Mouse (Mus musculus) limb, embryonic 12.5 days (tissue): ENCODE results near the gene Slc10a6. TPM values are rescaled to one million over a fixed set of nuclear protein-coding genes. Genes with fewer than 3 reads are reported as not detected.

Experiments used
- ATAC-seq: fragments of 200-750 bp; cut with Nextera tagmentation; 2 replicates; pipeline ENCODE4 v1.8.0; 2017; ENCODE audit warnings: low read depth, moderate TSS enrichment; ENCODE audit not compliant: insufficient number of reproducible peaks, insufficient read depth, low FRiP score, low TSS enrichment
- H3K27ac ChIP-seq: fragments of 300-500 bp; sonication (generic); 2 replicates; pipeline ENCODE4 v1.5.1; 2016; ENCODE audit warnings: mild to moderate bottlenecking, moderate library complexity
- H3K27me3 ChIP-seq: fragments of 300-500 bp; sonication (generic); 2 replicates; pipeline ENCODE4 v1.6.1; 2016; ENCODE audit warnings: mild to moderate bottlenecking, moderate library complexity
- H3K36me3 ChIP-seq: fragments of 300-500 bp; sonication (generic); 2 replicates; pipeline ENCODE4 v1.6.1; 2016; ENCODE audit warnings: mild to moderate bottlenecking, moderate library complexity
- H3K4me1 ChIP-seq: fragments of 300-500 bp; sonication (generic); replicated peaks from 2 replicates; pipeline ENCODE4 v1.6.1; 2016
- H3K4me2 ChIP-seq: fragments of 300-500 bp; sonication (generic); 2 replicates; pipeline ENCODE4 v1.6.1; 2016; ENCODE audit warnings: mild to moderate bottlenecking, moderate library complexity
- H3K4me3 ChIP-seq: fragments of 300-500 bp; sonication (generic); replicated peaks from 2 replicates; pipeline ENCODE4 v1.5.1; 2016; ENCODE audit warnings: mild to moderate bottlenecking
- H3K9ac ChIP-seq: fragments of 300-500 bp; sonication (generic); replicated peaks from 2 replicates; pipeline ENCODE4 v1.6.1; 2016; ENCODE audit warnings: mild to moderate bottlenecking, moderate library complexity
- H3K9me3 ChIP-seq: fragments of 300-500 bp; sonication (generic); 2 replicates; pipeline ENCODE4 v1.6.1; 2016; ENCODE audit warnings: mild to moderate bottlenecking, moderate library complexity
- WGBS: fragments of 180-500 bp; shearing (Covaris S2); methylation state at CpG from one replicate; pipeline ENCODE4 v1.1.7; 2016; 5-methylcytosine and 5-hydroxymethylcytosine counted together
- polyA plus RNA-seq: library from polyadenylated mRNA; unstranded; fragments of >200 nt; fragmentation: Nextera tagmentation; extraction: Ambion mirVana; gene quantifications from 2 replicates; pipeline ENCODE4 v1.2.1, GENCODE M21; 2016

Slc10a6 gene
- polyA plus RNA-seq, 1 experiment from 2014 or later, result 0.13 TPM

DNA sequence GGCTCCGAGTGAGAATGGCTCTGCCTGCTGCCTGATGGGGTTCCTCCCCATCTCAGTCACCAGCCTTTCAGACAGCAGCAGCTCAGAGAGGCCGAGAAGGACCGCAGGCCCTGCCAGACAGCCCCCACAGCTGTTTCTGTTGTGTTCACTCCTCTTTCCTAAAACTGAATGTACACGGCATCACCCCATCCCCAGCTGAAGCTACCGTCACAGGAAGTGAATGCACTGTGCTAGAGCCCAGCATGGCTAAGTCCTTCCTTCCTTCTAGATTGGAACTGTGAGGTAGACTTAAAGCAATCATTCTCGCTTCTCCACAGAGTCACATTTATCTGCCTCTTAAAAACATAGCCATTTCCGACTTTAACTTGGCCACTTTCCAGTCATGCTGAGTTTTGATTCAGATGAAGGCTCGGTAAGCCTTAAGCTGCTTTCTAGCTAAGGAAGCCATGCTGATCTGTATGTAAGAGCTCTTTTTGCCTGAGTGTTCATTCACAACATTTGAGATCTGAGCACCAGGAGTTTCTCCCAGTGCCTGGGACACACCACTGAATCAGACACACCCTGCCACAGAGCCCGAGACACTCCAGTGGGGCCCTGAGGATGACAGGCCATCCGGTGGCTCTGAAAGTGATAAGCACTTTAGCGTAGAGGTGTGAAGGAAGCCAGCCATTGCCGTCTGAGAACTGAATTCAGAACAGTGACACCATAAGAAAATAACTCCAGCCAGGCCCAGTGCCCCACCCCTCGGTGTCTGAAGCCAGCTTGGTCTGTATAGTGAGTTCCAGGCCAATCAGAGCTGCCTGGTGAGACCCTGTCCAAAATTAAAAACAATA is 33.6 kb downstream of the Slc10a6 start:
- H3K27ac ChIP-seq, result peak overlapping the region; percentile 29; the same call in 1 of the 2 replicates
- no peak overlapping the region for H3K4me2 ChIP-seq
- no peak for ATAC-seq
- H3K9ac ChIP-seq, result no peak overlapping the region
- H3K9me3 ChIP-seq, result no peaks in the 10 kb centered on the region
- H3K27me3 ChIP-seq, result no peaks in the 10 kb centered on the region
- H3K36me3 ChIP-seq, result peaks cover 3% of the 10 kb centered on the region; the same call in 1 of the 2 replicates
- peaks cover 17% of the 10 kb centered on the region for H3K4me1 ChIP-seq
- 62% methylated on average over 13 of the region's 13 CpGs for WGBS
- H3K4me3 ChIP-seq, result no peak overlapping the region

GRCm38 (mm10) chr5:103593575-103593974 is 35.6 kb downstream of the Slc10a6 start:
- Histone ChIP-seq H3K9me3 (no peaks in the 10 kb centered on the region), H3K27ac (no peak overlapping the region), H3K36me3 (peaks cover 3% of the 10 kb centered on the region; the same call in 1 of the 2 replicates), H3K4me1 (peaks cover 12% of the 10 kb centered on the region), H3K9ac (no peak overlapping the region), H3K4me3 (no peak overlapping the region), H3K4me2 (no peak overlapping the region), H3K27me3 (no peaks in the 10 kb centered on the region)
- ATAC-seq, result no peak
- 81% methylated on average over 9 of the region's 9 CpGs for WGBS

GRCm38 (mm10) chr5:103592706-103593105 is 36.5 kb downstream of the Slc10a6 start:
- ATAC-seq, result no peak
- 0 out of 2 replicates have a peak, but pooled peaks cover 9% of the 10 kb centered on the region for H3K36me3 ChIP-seq
- no peak overlapping the region for H3K4me2 ChIP-seq
- no peaks in the 10 kb centered on the region for H3K27me3 ChIP-seq
- no peaks in the 10 kb centered on the region for H3K9me3 ChIP-seq
- peaks cover 12% of the 10 kb centered on the region for H3K4me1 ChIP-seq
- 84% methylated on average over 8 of the region's 8 CpGs for WGBS
- no peak overlapping the region for H3K27ac ChIP-seq
- no peak overlapping the region for H3K4me3 ChIP-seq
- H3K9ac ChIP-seq, result no peak overlapping the region

DNA sequence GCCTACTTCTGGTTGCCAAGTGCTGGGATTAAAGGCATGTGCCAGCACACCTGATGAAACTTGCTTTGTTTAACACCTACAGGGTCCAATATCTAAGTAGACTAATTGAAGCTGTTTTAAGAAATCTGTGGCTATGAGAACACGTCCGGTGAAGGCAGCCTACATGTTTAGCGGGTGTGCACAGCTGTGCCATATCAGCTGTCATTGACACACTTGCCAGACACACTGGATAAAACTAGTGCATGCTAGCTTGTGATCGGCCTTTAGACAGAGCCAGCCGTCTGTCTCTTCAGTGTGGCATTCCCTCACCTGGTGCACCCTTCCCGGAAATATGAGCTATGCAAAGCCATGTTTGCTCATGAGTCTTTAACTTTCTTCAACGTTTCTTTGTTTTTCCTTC is 37.4 kb downstream of the Slc10a6 start:
- H3K36me3 ChIP-seq, result 0 out of 2 replicates have a peak, but pooled peaks cover 11% of the 10 kb centered on the region

DNA sequence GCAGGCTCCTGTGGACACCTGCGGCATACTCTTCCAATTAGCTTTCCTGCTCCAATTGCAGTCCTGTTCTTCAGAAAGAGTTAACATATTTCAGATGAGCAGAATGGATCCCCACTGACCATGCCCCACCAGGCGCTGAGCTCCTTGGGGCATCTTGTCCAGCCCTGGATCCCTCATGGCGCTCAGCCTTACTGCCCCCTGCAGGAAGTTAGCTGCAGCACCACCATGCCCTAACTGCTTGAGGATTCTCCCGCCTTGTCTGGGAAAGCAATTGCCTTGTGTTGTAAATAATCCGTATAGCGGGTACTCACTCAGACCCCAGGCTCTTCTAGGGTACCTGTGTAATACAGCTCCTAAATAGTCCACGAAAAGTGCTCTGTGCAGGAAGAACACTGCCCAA is 42.0 kb downstream of the Slc10a6 start:
- Histone ChIP-seq H3K36me3 (0 out of 2 replicates have a peak, but pooled peaks cover 11% of the 10 kb centered on the region), H3K9ac (no peak overlapping the region), H3K27me3 (no peaks in the 10 kb centered on the region), H3K4me2 (no peak overlapping the region), H3K4me3 (no peak overlapping the region), H3K27ac (no peak overlapping the region), H3K9me3 (no peaks in the 10 kb centered on the region), H3K4me1 (no peaks in the 10 kb centered on the region)
- no peak for ATAC-seq
- WGBS, result 71% methylated on average over 7 of the region's 7 CpGs

More for the DNA sequence above, 37.4 kb downstream of the Slc10a6 start:
- WGBS, result 83% methylated on average over 7 of the region's 7 CpGs
- no peak overlapping the region for H3K9ac ChIP-seq
- no peak overlapping the region for H3K4me2 ChIP-seq
- H3K4me1 ChIP-seq, result peaks cover 12% of the 10 kb centered on the region
- no peak overlapping the region for H3K4me3 ChIP-seq
- H3K9me3 ChIP-seq, result no peaks in the 10 kb centered on the region
- no peaks in the 10 kb centered on the region for H3K27me3 ChIP-seq
- ATAC-seq, result no peak
- no peak overlapping the region for H3K27ac ChIP-seq

- no peaks in the 10 kb centered on the region for H3K9me3 ChIP-seq
- no peak overlapping the region for H3K9ac ChIP-seq
- no peak overlapping the region for H3K4me2 ChIP-seq
- H3K4me1 ChIP-seq, result no peaks in the 10 kb centered on the region
- peaks cover 17% of the 10 kb centered on the region for H3K36me3 ChIP-seq
- no peak overlapping the region for H3K27ac ChIP-seq
- H3K27me3 ChIP-seq, result no peaks in the 10 kb centered on the region
- ATAC-seq, result no peak
- no peak overlapping the region for H3K4me3 ChIP-seq
- 69% methylated on average over 11 of the region's 11 CpGs for WGBS
These were observed 49.4 kb downstream of the Slc10a6 start for GRCm38 (mm10) chr5:103579680-103580420.

GRCm38 (mm10) chr5:103569446-103569845 is 59.8 kb downstream of the Slc10a6 start:
- Histone ChIP-seq H3K4me2 (no peak overlapping the region), H3K36me3 (peaks cover 16% of the 10 kb centered on the region; the same call in 1 of the 2 replicates), H3K27me3 (no peaks in the 10 kb centered on the region), H3K9ac (no peak overlapping the region), H3K4me1 (no peaks in the 10 kb centered on the region), H3K4me3 (no peak overlapping the region), H3K9me3 (no peaks in the 10 kb centered on the region), H3K27ac (no peak overlapping the region)
- no peak for ATAC-seq
- WGBS, result 87% methylated on average over 9 of the region's 9 CpGs

DNA sequence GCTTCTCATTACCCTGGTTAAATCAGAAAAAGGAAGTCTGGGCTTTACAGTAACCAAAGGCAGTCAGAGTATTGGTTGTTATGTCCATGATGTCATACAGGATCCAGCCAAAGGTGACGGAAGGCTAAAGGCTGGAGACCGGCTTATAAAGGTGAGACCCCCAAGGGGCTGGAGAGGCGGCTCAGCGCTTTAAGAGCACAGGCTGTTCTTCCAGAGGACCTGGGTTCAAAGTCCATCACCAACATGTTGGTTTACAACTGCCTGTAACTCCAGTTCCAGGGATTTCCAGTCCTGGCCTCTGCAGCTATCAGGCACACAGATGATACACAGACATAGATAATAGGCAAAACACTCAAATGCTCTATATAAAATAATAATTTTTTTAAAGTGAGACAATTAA is 61.2 kb downstream of the Slc10a6 start:
- ATAC-seq, result no peak
- no peaks in the 10 kb centered on the region for H3K9me3 ChIP-seq
- H3K9ac ChIP-seq, result no peak overlapping the region
- H3K4me1 ChIP-seq, result no peaks in the 10 kb centered on the region
- no peaks in the 10 kb centered on the region for H3K27me3 ChIP-seq
- 88% methylated on average over 4 of the region's 4 CpGs for WGBS
- peaks cover 13% of the 10 kb centered on the region; the same call in 1 of the 2 replicates for H3K36me3 ChIP-seq
- H3K4me2 ChIP-seq, result no peak overlapping the region
- no peak overlapping the region for H3K27ac ChIP-seq
- H3K4me3 ChIP-seq, result no peak overlapping the region

GRCm38 (mm10) chr5:103560546-103560945 is 68.7 kb downstream of the Slc10a6 start:
- no peaks in the 10 kb centered on the region for H3K27me3 ChIP-seq
- H3K36me3 ChIP-seq, result peaks cover 42% of the 10 kb centered on the region
- no peak overlapping the region for H3K9ac ChIP-seq
- no peak overlapping the region for H3K4me3 ChIP-seq
- ATAC-seq, result no peak
- 90% methylated on average over 9 of the region's 9 CpGs for WGBS
- no peak overlapping the region for H3K27ac ChIP-seq
- H3K4me2 ChIP-seq, result no peak overlapping the region
- no peaks in the 10 kb centered on the region for H3K4me1 ChIP-seq
- no peaks in the 10 kb centered on the region for H3K9me3 ChIP-seq
